Mouse (Mus musculus) c-Kit-negative CD71-positive TER-119-positive erythroid progenitor cells, embryonic 14.5 days (primary cell): ENCODE data around the gene Sh2d3c.

Experiments used
- DNase-seq: peaks from one replicate; pipeline ENCODE4 v3.0.0-alpha.2; 2013; ENCODE audit warnings: low read depth, low spot score

Gene Sh2d3c

GRCm38 (mm10) chr2:32791297-32791696 is 70.4 kb downstream of the Sh2d3c start:
- DNase-seq: no peak

DNA sequence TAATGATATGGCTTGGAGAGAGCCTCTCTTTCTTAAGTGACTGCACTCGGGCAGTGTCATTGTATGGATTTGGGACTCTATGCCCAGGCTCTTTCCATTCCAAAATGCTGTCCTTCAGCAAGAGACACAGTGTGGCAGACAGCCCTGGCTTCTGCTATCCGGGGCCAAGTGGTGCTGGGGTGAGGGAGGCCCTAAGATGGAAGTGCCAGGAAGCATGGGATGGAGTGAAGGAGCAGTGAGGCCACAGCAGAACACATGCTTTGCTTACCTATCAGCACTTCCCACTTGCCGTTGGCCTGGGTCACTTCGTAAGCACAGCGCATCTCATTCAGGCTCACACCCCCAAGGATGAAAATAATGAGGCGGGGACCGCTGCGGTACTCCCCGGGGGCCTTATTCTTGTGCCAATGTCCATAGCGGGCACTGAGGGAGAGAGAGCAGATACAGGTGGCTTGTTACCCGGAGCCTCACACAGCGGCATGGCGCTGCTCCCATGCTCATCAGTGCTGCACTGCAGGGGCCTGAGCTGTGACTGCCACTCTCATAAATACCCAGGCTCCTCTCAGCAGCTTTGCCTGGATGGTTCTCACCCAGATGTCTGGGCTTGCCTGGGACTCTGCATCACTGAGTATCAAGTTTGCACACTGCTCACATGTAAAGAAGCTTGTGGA is 75.0 kb downstream of the Sh2d3c start:
- no peak for DNase-seq

GRCm38 (mm10) chr2:32798251-32798962 is 77.6 kb downstream of the Sh2d3c start:
- no peak for DNase-seq
